Mouse (Mus musculus): Measurements from ENCODE around the gene Orm1. TPM values are rescaled to one million over a fixed set of nuclear protein-coding genes. Genes with fewer than 3 reads are reported as not detected.

Gene Orm1
- polyA plus RNA-seq, 1 experiment: not detected

GRCm38 (mm10) chr4:63362150-63362549 is 17.8 kb downstream of the Orm1 start, which contains the start of gene Orm2:
Orm2 (plus strand) TSS chr4:63362449.
- Histone ChIP-seq H3ac (ENCODE audit: control insufficient read depth, insufficient read length) (no peak within 1 kb of the TSS), H3K27me3 (ENCODE audit: control insufficient read depth, insufficient read depth, insufficient read length) (no peaks in the 10 kb centered on the region), H3K79me2 (ENCODE audit: control insufficient read depth, insufficient read depth) (no peaks in the 10 kb centered on the region), H3K36me3 (ENCODE audit: control insufficient read depth, insufficient read depth) (peaks cover 1% of the 10 kb centered on the region), H3K4me2 (ENCODE audit: low read depth) (no peak within 1 kb of the TSS), H3K4me3 (no peak within 1 kb of the TSS)
- TF ChIP-seq MAX (IDR thresholded peaks at IDR 0.05; ENCODE audit: low read depth) (no peak), POLR2AphosphoS2 (IDR thresholded peaks at IDR 0.05; ENCODE audit: insufficient read length, low read depth) (no peak), TCF12 (IDR thresholded peaks at IDR 0.05; ENCODE audit: insufficient read depth, poor library complexity, severe bottlenecking) (no peak), E2F4 (IDR thresholded peaks at IDR 0.05; ENCODE audit: insufficient read depth) (no peak), MYOD1 (IDR thresholded peaks at IDR 0.05; ENCODE audit: control insufficient read depth in 1 of 3, insufficient read length in 2 of 3, low read depth in 2 of 3) (no peak), CEBPB (IDR thresholded peaks at IDR 0.05; ENCODE audit: insufficient read depth, poor library complexity, severe bottlenecking) (no peak), POLR2A (IDR thresholded peaks at IDR 0.05; ENCODE audit: insufficient read length, low read depth) (no peak), MYOG (IDR thresholded peaks at IDR 0.05; ENCODE audit: control insufficient read depth in 1 of 3, insufficient read depth in 1 of 3, insufficient read length in 2 of 3, low read depth in 2 of 3) (no peak), USF1 (IDR thresholded peaks at IDR 0.05; ENCODE audit: low read depth) (no peak)

- TF ChIP-seq USF1 (IDR thresholded peaks at IDR 0.05; ENCODE audit: low read depth) (no peak), POLR2A (IDR thresholded peaks at IDR 0.05; ENCODE audit: insufficient read length, low read depth) (peak; percentile 25), MYOD1 (IDR thresholded peaks at IDR 0.05; ENCODE audit: control insufficient read depth in 1 of 3, insufficient read length in 2 of 3, low read depth in 2 of 3) (peak in 1 of 3 experiments; percentile 7), TCF3 (IDR thresholded peaks at IDR 0.05; ENCODE audit: insufficient read length, low read depth) (no peak)
- Histone ChIP-seq H3K79me2 (ENCODE audit: control insufficient read depth, insufficient read depth) (no peaks in the 10 kb centered on the region), H3K4me3 (no peak overlapping the region), H3K36me3 (ENCODE audit: control insufficient read depth, insufficient read depth) (peaks cover 28% of the 10 kb centered on the region), H3K4me2 (ENCODE audit: low read depth) (no peak overlapping the region), H3ac (ENCODE audit: control insufficient read depth, insufficient read length) (no peak overlapping the region), H3K27me3 (ENCODE audit: control insufficient read depth, insufficient read depth, insufficient read length) (no peaks in the 10 kb centered on the region)
Measured at GRCm38 (mm10) chr4:63368577-63368976, 24.2 kb downstream of the Orm1 start.

- Histone ChIP-seq H3K79me2 (ENCODE audit: control insufficient read depth, insufficient read depth) (no peaks in the 10 kb centered on the region), H3K36me3 (ENCODE audit: control insufficient read depth, insufficient read depth) (peaks cover 35% of the 10 kb centered on the region), H3K4me2 (ENCODE audit: low read depth) (no peak overlapping the region), H3K4me3 (no peak overlapping the region), H3K27me3 (ENCODE audit: control insufficient read depth, insufficient read depth, insufficient read length) (no peaks in the 10 kb centered on the region), H3ac (ENCODE audit: control insufficient read depth, insufficient read length) (no peak overlapping the region)
- no peak for TF ChIP-seq E2F4 (IDR thresholded peaks at IDR 0.05; ENCODE audit: insufficient read depth)
- no peak for TF ChIP-seq MAX (IDR thresholded peaks at IDR 0.05; ENCODE audit: low read depth)
- no peak for TF ChIP-seq TCF12 (IDR thresholded peaks at IDR 0.05; ENCODE audit: insufficient read depth, poor library complexity, severe bottlenecking)
- no peak for TF ChIP-seq MYOG (IDR thresholded peaks at IDR 0.05; ENCODE audit: control insufficient read depth in 1 of 3, insufficient read depth in 1 of 3, insufficient read length in 2 of 3, low read depth in 2 of 3)
Measured at GRCm38 (mm10) chr4:63370897-63371296, 26.5 kb downstream of the Orm1 start.

GRCm38 (mm10) chr4:63371890-63372289 is 27.5 kb downstream of the Orm1 start:
- TF ChIP-seq E2F4 (IDR thresholded peaks at IDR 0.05; ENCODE audit: insufficient read depth) (no peak), POLR2A (IDR thresholded peaks at IDR 0.05; ENCODE audit: insufficient read length, low read depth) (no peak), MYOD1 (IDR thresholded peaks at IDR 0.05; ENCODE audit: control insufficient read depth in 1 of 3, insufficient read length in 2 of 3, low read depth in 2 of 3) (no peak), POLR2AphosphoS2 (IDR thresholded peaks at IDR 0.05; ENCODE audit: insufficient read length, low read depth) (no peak), REST (IDR thresholded peaks at IDR 0.05; ENCODE audit: insufficient read depth, insufficient read length) (no peak), TCF3 (IDR thresholded peaks at IDR 0.05; ENCODE audit: insufficient read length, low read depth) (no peak), MYOG (IDR thresholded peaks at IDR 0.05; ENCODE audit: control insufficient read depth in 1 of 3, insufficient read depth in 1 of 3, insufficient read length in 2 of 3, low read depth in 2 of 3) (no peak), SRF (IDR thresholded peaks at IDR 0.05; ENCODE audit: control insufficient read depth, insufficient read length, low read depth) (no peak), TCF12 (IDR thresholded peaks at IDR 0.05; ENCODE audit: insufficient read depth, poor library complexity, severe bottlenecking) (no peak), MAX (IDR thresholded peaks at IDR 0.05; ENCODE audit: low read depth) (no peak), USF1 (IDR thresholded peaks at IDR 0.05; ENCODE audit: low read depth) (no peak), CEBPB (IDR thresholded peaks at IDR 0.05; ENCODE audit: insufficient read depth, poor library complexity, severe bottlenecking) (no peak)
- no peaks in the 10 kb centered on the region for H3K27me3 ChIP-seq (ENCODE audit: control insufficient read depth, insufficient read depth, insufficient read length)
- H3K79me2 ChIP-seq (ENCODE audit: control insufficient read depth, insufficient read depth): no peaks in the 10 kb centered on the region
- no peak overlapping the region for H3ac ChIP-seq (ENCODE audit: control insufficient read depth, insufficient read length)
- H3K4me2 ChIP-seq (ENCODE audit: low read depth): no peak overlapping the region
- H3K4me3 ChIP-seq: no peak overlapping the region
- peaks cover 42% of the 10 kb centered on the region for H3K36me3 ChIP-seq (ENCODE audit: control insufficient read depth, insufficient read depth)

- Histone ChIP-seq H3K4me2 (ENCODE audit: low read depth) (no peak overlapping the region), H3K27me3 (ENCODE audit: control insufficient read depth, insufficient read depth, insufficient read length) (no peaks in the 10 kb centered on the region), H3K79me2 (ENCODE audit: control insufficient read depth, insufficient read depth) (no peaks in the 10 kb centered on the region), H3K36me3 (ENCODE audit: control insufficient read depth, insufficient read depth) (peaks cover 33% of the 10 kb centered on the region), H3ac (ENCODE audit: control insufficient read depth, insufficient read length) (no peak overlapping the region), H3K4me3 (no peak overlapping the region)
- TF ChIP-seq POLR2A (IDR thresholded peaks at IDR 0.05; ENCODE audit: insufficient read length, low read depth) (no peak), TCF3 (IDR thresholded peaks at IDR 0.05; ENCODE audit: insufficient read length, low read depth) (no peak), MYOG (IDR thresholded peaks at IDR 0.05; ENCODE audit: control insufficient read depth in 1 of 3, insufficient read depth in 1 of 3, insufficient read length in 2 of 3, low read depth in 2 of 3) (no peak), E2F4 (IDR thresholded peaks at IDR 0.05; ENCODE audit: insufficient read depth) (no peak), MYOD1 (IDR thresholded peaks at IDR 0.05; ENCODE audit: control insufficient read depth in 1 of 3, insufficient read length in 2 of 3, low read depth in 2 of 3) (no peak), POLR2AphosphoS2 (IDR thresholded peaks at IDR 0.05; ENCODE audit: insufficient read length, low read depth) (no peak), TCF12 (IDR thresholded peaks at IDR 0.05; ENCODE audit: insufficient read depth, poor library complexity, severe bottlenecking) (no peak), MAX (IDR thresholded peaks at IDR 0.05; ENCODE audit: low read depth) (no peak), SRF (IDR thresholded peaks at IDR 0.05; ENCODE audit: control insufficient read depth, insufficient read length, low read depth) (no peak), USF1 (IDR thresholded peaks at IDR 0.05; ENCODE audit: low read depth) (no peak), REST (IDR thresholded peaks at IDR 0.05; ENCODE audit: insufficient read depth, insufficient read length) (no peak), CEBPB (IDR thresholded peaks at IDR 0.05; ENCODE audit: insufficient read depth, poor library complexity, severe bottlenecking) (no peak)
Measured at GRCm38 (mm10) chr4:63373404-63373803, 29.0 kb downstream of the Orm1 start.

All from myocyte (in vitro differentiated cells).